Mouse (Mus musculus): ENCODE results near the gene Tbx5. TPM values are rescaled to one million over a fixed set of nuclear protein-coding genes. Genes with fewer than 3 reads are reported as not detected.
"Not testable (repeated sequence)": the region's sequence is repeated elsewhere in the genome, so short reads cannot be mapped to it uniquely, and the experiment has no call there.

Tbx5 gene
- polyA plus RNA-seq, 2 experiments = 22.4 to 36.9 TPM

DNA sequence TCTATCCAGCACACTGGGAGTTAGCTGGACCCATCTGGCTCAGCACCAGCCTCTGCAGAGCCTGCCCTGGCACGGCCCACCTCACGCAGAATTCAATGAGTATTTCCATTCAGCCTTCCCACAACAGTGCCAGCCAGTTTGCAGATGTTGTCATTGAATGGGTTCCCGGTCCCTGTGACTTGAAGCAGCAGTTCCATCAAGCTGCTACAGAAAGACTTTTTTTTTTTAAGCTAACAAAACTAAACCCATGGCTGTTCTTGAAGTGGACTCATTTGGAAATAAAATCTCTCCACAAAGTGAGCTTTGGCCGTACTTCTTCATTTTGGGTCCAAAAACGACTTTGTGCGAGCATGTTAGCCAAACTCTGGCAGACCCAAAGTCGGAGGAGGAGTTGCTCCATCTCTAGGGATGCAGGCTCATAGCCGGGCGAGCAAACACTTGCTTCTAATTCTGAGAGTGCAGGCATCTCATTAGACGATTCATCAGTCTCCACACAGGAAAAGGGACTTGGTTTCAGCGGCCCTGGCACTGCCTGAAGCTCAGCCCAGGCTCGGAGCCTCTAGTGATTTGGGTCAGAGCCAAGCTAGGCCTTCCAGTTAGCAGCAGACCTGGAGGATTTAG lies 84.2 kb downstream of the Tbx5 start:
- no peak overlapping the region for H3K4me2 ChIP-seq (replicated peaks; ENCODE audit: low read depth, low read length, severe bottlenecking)

DNA sequence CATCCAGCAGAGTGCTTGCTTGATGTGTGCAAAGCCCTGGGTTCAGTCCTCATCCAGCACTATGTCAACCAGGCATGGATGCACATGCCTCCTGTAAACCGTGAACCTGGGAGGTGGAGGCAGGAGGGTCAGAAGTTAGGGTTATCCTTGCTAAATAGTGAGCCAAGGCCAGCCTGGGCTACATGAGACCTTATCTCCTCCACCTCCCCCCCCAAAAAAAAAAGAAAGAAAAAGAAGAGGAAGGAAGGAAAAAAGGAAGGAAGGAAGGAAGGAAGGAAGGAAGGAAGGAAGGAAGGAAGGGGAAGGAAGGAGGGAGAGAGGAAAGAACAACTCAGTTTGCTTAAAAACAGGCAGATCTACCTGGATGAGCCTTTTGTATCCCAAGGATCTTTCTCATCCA lies 85.9 kb downstream of the Tbx5 start:
- not testable (repeated sequence) for DNase-seq (ENCODE audit: low spot score)
- WGBS = 97% methylated on average over 1 of the region's 1 CpGs

More for the DNA sequence above, 84.2 kb downstream of the Tbx5 start:
- 45% methylated on average over 12 of the region's 12 CpGs for WGBS
- Histone ChIP-seq H3K27me3 (ENCODE audit: control insufficient read depth, insufficient read depth, low read length) (no peaks in the 10 kb centered on the region), H3K4me1 (ENCODE audit: control insufficient read depth, insufficient read depth, low read length) (peaks cover 7% of the 10 kb centered on the region), H3K9ac (ENCODE audit: low read depth, low read length, severe bottlenecking) (no peak overlapping the region), H3K9me3 (ENCODE audit: control insufficient read depth, low read length) (no peaks in the 10 kb centered on the region), H3K36me3 (ENCODE audit: control insufficient read depth, insufficient read depth, low read length) (no peaks in the 10 kb centered on the region), H3K27ac (replicated peaks; ENCODE audit: low read depth, low read length) (peak overlapping the region; percentile 52), H3K4me3 (replicated peaks; ENCODE audit: low read length) (no peak overlapping the region)
- no peak for TF ChIP-seq POLR2A (IDR thresholded peaks at IDR 0.05; ENCODE audit: borderline replicate concordance, extremely low read depth, insufficient read depth, insufficient read length)
- DNase-seq (ENCODE audit: low spot score) (peak; percentile 73), ATAC-seq (ENCODE audit: low FRiP score, low read depth) (peak; percentile 86)

DNA sequence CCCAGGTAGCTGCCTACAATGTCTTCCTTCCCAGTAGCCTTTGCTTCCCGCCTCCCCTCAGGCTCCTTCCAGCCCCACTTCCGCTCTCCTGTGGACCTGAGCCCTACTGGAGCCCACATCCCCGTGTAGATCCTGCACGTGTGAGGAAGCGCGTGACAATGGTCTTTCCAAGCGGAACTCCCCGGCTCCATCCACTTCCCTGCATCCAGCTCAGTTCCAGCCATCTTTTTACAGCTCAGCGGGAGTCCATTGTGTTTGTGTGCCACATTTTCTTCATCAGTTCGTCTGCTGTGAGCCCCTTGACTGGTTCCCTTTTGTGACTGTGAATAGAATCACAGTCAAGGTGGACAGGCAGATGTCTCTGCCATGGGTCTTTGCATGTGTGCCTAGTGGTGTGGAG lies 88.5 kb downstream of the Tbx5 start:
- H3K9ac ChIP-seq (ENCODE audit: low read depth, low read length, severe bottlenecking) = no peak overlapping the region
- no peak overlapping the region for H3K4me2 ChIP-seq (replicated peaks; ENCODE audit: low read depth, low read length, severe bottlenecking)

More for the DNA sequence above, 85.9 kb downstream of the Tbx5 start:
- not testable (repeated sequence) for H3K4me2 ChIP-seq (replicated peaks; ENCODE audit: low read depth, low read length, severe bottlenecking); H3K9ac ChIP-seq (ENCODE audit: low read depth, low read length, severe bottlenecking); H3K9me3 ChIP-seq (ENCODE audit: control insufficient read depth, low read length); H3K27ac ChIP-seq (replicated peaks; ENCODE audit: low read depth, low read length); ATAC-seq (ENCODE audit: low FRiP score, low read depth); H3K36me3 ChIP-seq (ENCODE audit: control insufficient read depth, insufficient read depth, low read length); H3K4me3 ChIP-seq (replicated peaks; ENCODE audit: low read length); H3K27me3 ChIP-seq (ENCODE audit: control insufficient read depth, insufficient read depth, low read length)
- peaks cover 14% of the 10 kb centered on the region for H3K4me1 ChIP-seq (ENCODE audit: control insufficient read depth, insufficient read depth, low read length)

DNA sequence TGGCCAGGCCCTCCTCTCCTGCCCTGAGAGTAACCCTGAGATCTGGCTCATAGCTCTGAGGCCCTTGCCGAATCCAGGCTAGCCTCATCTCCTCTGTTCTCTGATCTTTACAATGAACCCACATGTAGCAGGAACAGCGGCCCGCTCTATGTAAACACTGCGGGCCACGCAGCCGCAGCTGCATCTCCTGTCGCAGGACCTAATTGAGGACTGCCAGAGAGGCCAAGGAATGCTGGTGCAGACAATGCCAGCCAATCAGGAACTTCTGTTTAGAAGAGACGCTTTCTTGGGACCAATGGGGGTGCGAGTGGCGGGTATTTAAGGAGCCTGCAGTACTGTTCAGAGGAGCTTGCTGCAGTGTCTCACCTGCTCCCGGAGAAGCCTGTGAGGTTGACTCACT lies 89.8 kb downstream of the Tbx5 start:
- ATAC-seq (ENCODE audit: low FRiP score, low read depth) = no peak
- no peaks in the 10 kb centered on the region for H3K9me3 ChIP-seq (ENCODE audit: control insufficient read depth, low read length)
- WGBS = 32% methylated on average over 11 of the region's 11 CpGs
- TF ChIP-seq POLR2A (IDR thresholded peaks at IDR 0.05; ENCODE audit: borderline replicate concordance, extremely low read depth, insufficient read depth, insufficient read length) = no peak
- DNase-seq (ENCODE audit: low spot score) = no peak
- no peaks in the 10 kb centered on the region for H3K36me3 ChIP-seq (ENCODE audit: control insufficient read depth, insufficient read depth, low read length)
- H3K4me2 ChIP-seq (replicated peaks; ENCODE audit: low read depth, low read length, severe bottlenecking) = no peak overlapping the region
- peaks cover 11% of the 10 kb centered on the region for H3K4me1 ChIP-seq (ENCODE audit: control insufficient read depth, insufficient read depth, low read length)
- no peaks in the 10 kb centered on the region for H3K27me3 ChIP-seq (ENCODE audit: control insufficient read depth, insufficient read depth, low read length)
- H3K4me3 ChIP-seq (replicated peaks; ENCODE audit: low read length) = no peak overlapping the region
- no peak overlapping the region for H3K27ac ChIP-seq (replicated peaks; ENCODE audit: low read depth, low read length)
- no peak overlapping the region for H3K9ac ChIP-seq (ENCODE audit: low read depth, low read length, severe bottlenecking)

More for the DNA sequence above, 88.5 kb downstream of the Tbx5 start:
- Histone ChIP-seq H3K9me3 (ENCODE audit: control insufficient read depth, low read length) (no peaks in the 10 kb centered on the region), H3K4me1 (ENCODE audit: control insufficient read depth, insufficient read depth, low read length) (peaks cover 14% of the 10 kb centered on the region), H3K36me3 (ENCODE audit: control insufficient read depth, insufficient read depth, low read length) (no peaks in the 10 kb centered on the region), H3K27me3 (ENCODE audit: control insufficient read depth, insufficient read depth, low read length) (no peaks in the 10 kb centered on the region), H3K4me3 (replicated peaks; ENCODE audit: low read length) (no peak overlapping the region), H3K27ac (replicated peaks; ENCODE audit: low read depth, low read length) (no peak overlapping the region)
- 82% methylated on average over 10 of the region's 10 CpGs for WGBS
- no peak for DNase-seq (ENCODE audit: low spot score)
- no peak for TF ChIP-seq POLR2A (IDR thresholded peaks at IDR 0.05; ENCODE audit: borderline replicate concordance, extremely low read depth, insufficient read depth, insufficient read length)
- no peak for ATAC-seq (ENCODE audit: low FRiP score, low read depth)

Other genes with a start within 250 kb of the Tbx5 start
- 18.6 and 28.2 TPM in 2 replicates for gene Tbx3, start 162.0 kb upstream of the Tbx5 start, polyA plus RNA-seq (2012; rRNA removed)
- gene Tbx3, start 162.0 kb upstream of the Tbx5 start, polyA plus RNA-seq (2014; fragmentation: Nextera tagmentation; extraction: Ambion mirVana) = 23.9 and 27.6 TPM in 2 replicates